Mouse (Mus musculus): ENCODE results near the gene Capn13. TPM values are rescaled to one million over a fixed set of nuclear protein-coding genes. Genes with fewer than 3 reads are reported as not detected.
A peak's percentile ranks its signal among the peaks of the same experiment; 100 is the strongest.
"Not testable (repeated sequence)": the region's sequence is repeated elsewhere in the genome, so short reads cannot be mapped to it uniquely, and the experiment has no call there.

Gene Capn13
- polyA plus RNA-seq, 1 experiment from 2014 or later: not detected

DNA sequence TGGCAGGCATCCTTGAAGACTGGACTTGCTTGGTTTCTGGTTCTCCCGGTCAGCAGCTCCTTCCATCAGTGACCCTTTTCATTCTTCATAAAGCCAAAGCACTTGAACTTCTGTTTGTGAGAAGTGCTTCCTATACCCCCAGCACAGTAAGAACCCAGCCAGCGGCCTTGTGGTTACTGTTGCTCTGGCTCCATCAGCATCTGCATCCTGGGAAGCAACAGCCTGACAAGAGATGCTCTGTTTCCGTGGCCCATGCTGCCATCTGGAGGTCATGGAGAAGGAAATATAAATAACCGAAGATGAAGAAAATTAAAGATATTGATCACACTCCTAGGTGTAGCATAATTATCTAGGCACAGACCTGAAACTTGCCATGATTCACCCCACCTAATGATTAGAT lies 103.8 kb downstream of the Capn13 start:
- no peaks in the 10 kb centered on the region for H3K36me3 ChIP-seq
- H3K27ac ChIP-seq: no peak overlapping the region
- H3K4me1 ChIP-seq: peaks cover 10% of the 10 kb centered on the region
- H3K27me3 ChIP-seq (ENCODE audit: low read depth, poor library complexity, severe bottlenecking): peaks cover 7% of the 10 kb centered on the region
- no peak overlapping the region for H3K4me3 ChIP-seq
- no peak for DNase-seq (ENCODE audit: low spot score)
- WGBS: 42% methylated on average over 4 of the region's 4 CpGs
- H3K9me3 ChIP-seq (replicated peaks): no peaks in the 10 kb centered on the region

DNA sequence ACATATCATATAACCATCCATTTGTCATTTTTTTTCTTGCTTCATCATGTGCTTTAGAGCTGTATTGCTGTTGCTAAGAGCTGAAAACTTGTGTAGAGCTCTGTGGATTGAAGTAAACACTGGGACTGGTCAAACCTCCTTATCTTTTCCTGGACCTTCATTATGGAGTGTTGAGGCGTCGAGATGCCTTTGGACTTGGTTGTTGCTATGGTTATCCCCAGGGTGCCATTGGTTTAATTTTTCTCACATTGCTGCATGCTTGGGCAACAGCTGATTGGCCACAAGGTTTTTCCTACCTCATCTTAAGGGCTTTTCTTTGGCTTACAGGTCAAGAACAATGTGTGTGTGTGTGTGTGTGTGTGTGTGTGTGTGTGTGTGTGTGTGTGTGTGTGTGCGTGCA lies 107.4 kb downstream of the Capn13 start:
- 84% methylated on average over 3 of the region's 3 CpGs for WGBS
- peaks cover 1% of the 10 kb centered on the region; the same call in 1 of the 2 replicates for H3K27me3 ChIP-seq (ENCODE audit: low read depth, poor library complexity, severe bottlenecking)
- no peak overlapping the region for H3K27ac ChIP-seq
- no peak for DNase-seq (ENCODE audit: low spot score)
- no peaks in the 10 kb centered on the region for H3K9me3 ChIP-seq (replicated peaks)
- H3K4me3 ChIP-seq: no peak overlapping the region
- H3K36me3 ChIP-seq: no peaks in the 10 kb centered on the region
- peaks cover 10% of the 10 kb centered on the region for H3K4me1 ChIP-seq

DNA sequence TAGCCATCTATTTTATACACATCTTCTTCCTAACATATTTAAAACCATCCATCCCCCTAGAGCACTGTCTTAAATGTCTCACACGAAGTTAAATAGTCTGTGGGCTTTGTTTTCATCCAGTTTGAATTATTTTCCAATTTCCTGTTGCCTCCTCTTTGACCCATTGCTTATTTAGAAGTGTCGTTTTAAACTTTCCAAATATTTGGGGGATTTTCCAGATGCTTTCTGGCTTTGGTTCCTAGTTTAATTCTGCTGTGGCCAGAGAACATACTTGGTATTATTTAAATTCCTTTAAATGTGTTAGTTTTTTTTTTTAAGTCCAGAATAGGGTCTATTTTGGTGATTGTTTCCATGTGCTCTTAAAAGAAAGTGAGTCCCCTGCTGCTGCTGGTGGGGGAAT lies 116.4 kb downstream of the Capn13 start:
- no peak overlapping the region for H3K4me3 ChIP-seq
- 20% methylated on average over 2 of the region's 2 CpGs for WGBS
- no peak for DNase-seq (ENCODE audit: low spot score)
- H3K36me3 ChIP-seq: no peaks in the 10 kb centered on the region
- H3K27ac ChIP-seq: no peak overlapping the region
- H3K4me1 ChIP-seq: peaks cover 19% of the 10 kb centered on the region
- no peaks in the 10 kb centered on the region for H3K9me3 ChIP-seq (replicated peaks)
- H3K27me3 ChIP-seq (ENCODE audit: low read depth, poor library complexity, severe bottlenecking): no peaks in the 10 kb centered on the region

DNA sequence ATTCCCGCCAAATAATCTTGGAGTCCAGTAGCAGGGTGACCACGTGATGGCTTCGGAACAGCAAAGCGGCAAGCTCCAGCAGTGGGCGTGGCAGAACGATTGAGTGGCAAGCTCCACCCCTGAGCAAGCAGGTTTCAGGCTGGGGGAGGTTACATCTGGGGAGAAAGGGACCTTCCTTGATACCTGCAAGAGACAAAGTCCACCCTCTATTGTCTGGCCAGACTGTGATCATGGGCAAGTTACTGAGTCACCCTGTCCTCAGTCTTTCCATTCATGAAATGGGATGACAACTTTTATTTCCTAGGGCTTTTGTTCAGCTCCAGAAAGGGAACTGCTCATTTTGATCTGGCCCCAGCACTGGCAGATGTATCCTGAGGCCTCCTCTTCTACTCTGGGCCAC lies 118.0 kb downstream of the Capn13 start:
- WGBS: 46% methylated on average over 6 of the region's 6 CpGs
- not testable (repeated sequence) for H3K27me3 ChIP-seq (ENCODE audit: low read depth, poor library complexity, severe bottlenecking); DNase-seq (ENCODE audit: low spot score); H3K36me3 ChIP-seq; H3K27ac ChIP-seq; H3K4me3 ChIP-seq; H3K9me3 ChIP-seq (replicated peaks)
- H3K4me1 ChIP-seq: peaks cover 19% of the 10 kb centered on the region

DNA sequence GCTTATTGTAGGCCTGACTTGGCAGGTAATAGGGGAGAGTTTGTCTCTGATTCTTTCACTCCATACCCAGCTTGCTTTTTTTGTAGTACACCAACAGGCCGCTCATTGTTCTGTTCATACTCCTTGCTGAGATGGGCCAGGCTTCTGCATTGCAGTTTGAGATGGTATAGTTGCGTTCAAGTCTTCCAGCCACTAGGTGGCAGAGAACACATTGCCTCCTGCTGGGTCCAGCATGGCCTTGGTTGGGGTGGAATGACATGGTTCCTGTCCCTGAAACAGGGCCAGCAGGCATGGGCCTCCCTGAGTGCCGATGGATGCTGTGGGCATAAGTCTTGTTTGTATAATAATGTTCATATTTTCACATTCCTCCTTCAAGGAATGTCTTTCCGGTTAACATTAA lies 122.9 kb downstream of the Capn13 start:
- Histone ChIP-seq H3K9me3 (replicated peaks) (no peaks in the 10 kb centered on the region), H3K27me3 (ENCODE audit: low read depth, poor library complexity, severe bottlenecking) (no peaks in the 10 kb centered on the region), H3K4me1 (peaks cover 5% of the 10 kb centered on the region), H3K4me3 (no peak overlapping the region), H3K27ac (no peak overlapping the region), H3K36me3 (no peaks in the 10 kb centered on the region)
- DNase-seq (ENCODE audit: low spot score): no peak
- WGBS: 94% methylated on average over 4 of the region's 4 CpGs

DNA sequence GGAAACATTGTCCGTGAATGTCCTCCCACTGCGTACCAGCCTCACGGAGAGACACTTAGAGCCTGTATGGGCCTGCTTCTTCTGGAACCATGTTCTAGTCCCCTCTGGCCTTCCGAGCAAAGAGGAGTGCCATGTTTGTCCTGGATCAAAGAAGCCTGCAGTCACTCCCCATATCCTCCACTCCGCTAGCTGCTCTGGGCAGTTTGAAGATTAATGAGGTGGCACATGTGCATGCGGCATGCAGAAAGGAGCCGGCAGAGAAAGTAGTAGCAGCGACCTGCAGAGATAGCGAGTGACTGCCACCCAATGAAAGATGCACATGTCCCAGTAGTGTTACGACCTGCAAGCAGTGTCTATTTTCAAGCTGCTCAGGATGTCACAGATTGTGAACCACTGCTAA lies 125.6 kb downstream of the Capn13 start:
- DNase-seq (ENCODE audit: low spot score): no peak
- H3K4me1 ChIP-seq: peaks cover 5% of the 10 kb centered on the region; the same call in 1 of the 2 replicates
- no peaks in the 10 kb centered on the region for H3K27me3 ChIP-seq (ENCODE audit: low read depth, poor library complexity, severe bottlenecking)
- H3K27ac ChIP-seq: no peak overlapping the region
- H3K9me3 ChIP-seq (replicated peaks): no peaks in the 10 kb centered on the region
- WGBS: 68% methylated on average over 10 of the region's 10 CpGs
- no peak overlapping the region for H3K4me3 ChIP-seq
- no peaks in the 10 kb centered on the region for H3K36me3 ChIP-seq

DNA sequence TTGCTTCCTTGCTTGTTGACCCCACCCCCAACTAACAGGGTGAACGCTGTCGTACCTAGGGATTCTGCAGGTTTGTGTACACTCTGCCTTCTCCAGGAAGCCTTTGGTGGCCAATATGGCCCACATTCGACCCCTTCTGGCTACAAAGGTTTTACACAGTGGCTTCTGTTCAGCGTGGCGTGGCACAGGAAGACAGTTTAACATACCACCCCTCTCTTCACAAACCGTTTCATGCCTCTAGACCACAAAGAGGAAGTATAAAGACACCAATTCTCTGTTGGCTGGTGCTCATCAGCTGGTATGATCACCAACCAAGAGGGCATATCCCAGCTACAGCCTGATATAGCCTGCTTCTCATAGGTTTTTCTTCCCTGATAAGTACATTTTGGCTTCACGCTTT lies 126.9 kb downstream of the Capn13 start:
- Histone ChIP-seq H3K27me3 (ENCODE audit: low read depth, poor library complexity, severe bottlenecking) (no peaks in the 10 kb centered on the region), H3K9me3 (replicated peaks) (no peaks in the 10 kb centered on the region), H3K27ac (no peak overlapping the region), H3K4me3 (no peak overlapping the region), H3K36me3 (no peaks in the 10 kb centered on the region), H3K4me1 (peaks cover 5% of the 10 kb centered on the region; the same call in 1 of the 2 replicates)
- no peak for DNase-seq (ENCODE audit: low spot score)
- WGBS: 87% methylated on average over 7 of the region's 7 CpGs

DNA sequence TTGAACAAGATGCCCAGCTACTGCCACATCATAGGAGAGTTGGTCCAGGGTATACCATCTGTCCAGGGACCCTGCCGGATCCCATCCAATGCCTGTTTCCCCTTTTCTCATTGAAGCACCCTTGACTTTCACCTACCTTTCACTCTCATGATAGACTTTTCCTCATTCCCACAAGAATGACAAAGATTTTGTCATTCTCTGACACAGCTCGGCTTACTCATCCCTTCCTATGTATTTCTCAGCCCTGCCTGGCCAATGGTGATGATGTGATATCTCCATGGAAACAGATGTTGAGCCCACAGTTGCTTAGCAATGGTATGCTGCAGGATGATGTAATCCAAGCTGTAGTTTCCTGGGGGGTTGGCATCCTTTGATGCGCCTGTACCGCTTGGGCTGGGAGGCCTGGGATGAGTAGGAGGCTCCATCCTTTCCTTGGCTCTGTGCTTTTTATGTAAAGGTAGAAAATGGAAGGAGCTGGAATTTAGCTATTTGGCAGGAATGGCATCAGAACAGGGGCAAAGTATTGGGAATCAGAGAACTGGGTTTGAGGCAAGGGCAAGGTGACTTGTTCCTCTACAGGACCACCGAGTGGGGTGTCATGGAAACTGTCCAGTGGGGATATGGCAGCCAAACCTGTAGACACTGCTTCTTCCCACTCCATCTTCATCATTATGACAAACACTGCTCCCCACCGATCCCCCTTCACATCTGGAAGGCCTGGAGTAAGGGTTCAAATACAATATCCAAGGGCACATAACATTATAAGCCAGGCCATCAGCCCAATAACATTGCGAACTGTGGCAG lies 128.7 kb downstream of the Capn13 start:
- no peak for DNase-seq (ENCODE audit: low spot score)
- Histone ChIP-seq H3K4me3 (no peak overlapping the region), H3K27ac (no peak overlapping the region), H3K4me1 (peaks cover 5% of the 10 kb centered on the region; the same call in 1 of the 2 replicates), H3K9me3 (replicated peaks) (no peaks in the 10 kb centered on the region), H3K27me3 (ENCODE audit: low read depth, poor library complexity, severe bottlenecking) (no peaks in the 10 kb centered on the region), H3K36me3 (no peaks in the 10 kb centered on the region)
- 89% methylated on average over 7 of the region's 7 CpGs for WGBS

DNA sequence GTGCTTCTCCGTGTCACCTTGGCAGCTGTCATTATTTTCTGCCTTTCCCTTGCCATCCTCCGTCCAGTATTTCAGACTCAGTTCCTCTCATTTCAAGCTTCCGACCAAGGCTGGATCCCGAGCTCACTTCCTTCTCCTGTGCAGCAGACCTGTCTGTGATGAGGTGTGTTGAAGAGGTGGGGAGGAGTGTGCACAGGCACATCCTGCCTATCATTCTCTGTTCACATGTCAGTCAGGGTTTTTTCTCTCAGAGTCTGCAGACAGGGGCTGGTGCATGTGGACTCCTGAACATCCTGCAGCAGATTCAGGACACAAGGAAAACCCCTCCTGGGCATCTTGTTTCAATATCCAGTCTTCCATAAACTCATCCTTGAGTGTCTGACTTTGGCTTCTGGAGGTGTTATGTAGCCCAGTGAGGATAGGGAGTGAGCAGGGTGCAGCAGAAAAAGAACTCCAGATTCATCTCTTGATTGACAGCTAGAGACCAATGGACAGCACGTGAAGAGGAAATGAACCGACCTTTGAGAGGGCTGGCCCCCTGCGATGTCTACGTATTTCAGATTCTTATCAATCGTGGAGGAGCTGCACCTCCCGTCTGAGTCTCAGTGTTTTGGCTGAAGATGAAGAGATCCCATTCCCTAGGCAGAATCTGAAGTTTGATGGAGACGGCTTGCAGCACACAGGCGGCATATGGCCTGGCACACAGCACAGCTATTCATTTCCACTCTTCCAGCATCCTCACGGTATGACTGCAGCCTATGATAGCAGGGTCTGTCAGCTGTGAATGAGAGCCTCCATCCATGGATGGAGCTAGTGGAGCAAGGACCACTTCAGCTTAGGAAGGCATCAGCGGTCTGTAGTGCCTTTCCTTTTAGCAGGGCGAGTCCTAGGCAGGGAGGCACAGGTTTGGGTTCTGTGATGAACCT lies 129.5 kb downstream of the Capn13 start:
- no peaks in the 10 kb centered on the region for H3K27me3 ChIP-seq (ENCODE audit: low read depth, poor library complexity, severe bottlenecking)
- H3K36me3 ChIP-seq: no peaks in the 10 kb centered on the region
- peaks cover 5% of the 10 kb centered on the region; the same call in 1 of the 2 replicates for H3K4me1 ChIP-seq
- H3K27ac ChIP-seq: no peak overlapping the region
- H3K9me3 ChIP-seq (replicated peaks): no peaks in the 10 kb centered on the region
- DNase-seq (ENCODE audit: low spot score): no peak
- H3K4me3 ChIP-seq: no peak overlapping the region
- WGBS: 83% methylated on average over 15 of the region's 15 CpGs

DNA sequence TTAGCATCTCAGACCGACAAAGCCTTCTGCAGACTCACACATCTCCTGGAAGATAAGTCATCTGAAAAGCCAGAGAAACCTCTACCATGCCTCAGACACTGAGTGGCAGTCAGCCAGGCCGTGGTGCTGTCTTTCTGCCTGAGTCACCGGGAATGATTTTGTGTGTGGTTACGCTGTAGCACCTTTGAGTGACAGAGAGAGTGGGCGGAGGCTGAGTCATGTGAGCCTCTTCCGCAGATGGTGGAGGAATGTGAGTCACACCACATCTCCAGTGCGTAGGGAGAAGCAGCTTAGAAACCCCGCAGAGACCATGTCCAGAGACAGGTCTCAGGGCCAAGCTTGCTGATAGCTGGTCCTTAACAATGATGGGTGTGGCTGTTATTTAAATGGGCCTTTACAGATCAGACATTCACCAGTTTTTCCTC lies 137.6 kb downstream of the Capn13 start:
- whole genome bisulfite sequencing: 85% methylated on average over 8 of the region's 8 CpGs

DNA sequence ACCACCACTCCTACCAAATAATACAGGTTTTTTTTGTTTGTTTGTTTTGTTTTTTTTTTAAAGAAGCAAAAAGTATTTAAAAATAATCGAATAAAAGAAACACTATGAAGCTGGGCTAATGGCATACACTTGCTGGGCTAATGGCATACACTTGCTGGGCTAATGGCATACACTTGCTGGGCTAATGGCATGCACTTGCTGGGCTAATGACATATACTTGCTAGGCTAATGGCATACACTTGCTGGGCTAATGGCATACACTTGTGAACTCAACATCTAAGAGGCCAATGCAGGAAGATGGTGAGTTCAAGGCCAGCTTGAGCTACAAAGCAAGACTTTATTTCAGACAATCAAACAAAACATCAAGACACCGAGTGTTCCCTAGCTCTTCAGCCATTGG lies 138.1 kb downstream of the Capn13 start:
- Histone ChIP-seq H3K36me3 (no peaks in the 10 kb centered on the region), H3K27ac (no peak overlapping the region), H3K27me3 (ENCODE audit: low read depth, poor library complexity, severe bottlenecking) (no peaks in the 10 kb centered on the region), H3K9me3 (replicated peaks) (no peaks in the 10 kb centered on the region), H3K4me3 (no peak overlapping the region), H3K4me1 (peaks cover 13% of the 10 kb centered on the region)
- DNase-seq (ENCODE audit: low spot score): no peak
- WGBS: 91% methylated on average over 2 of the region's 2 CpGs

More for the DNA sequence above, 137.6 kb downstream of the Capn13 start:
- DNase-seq (ENCODE audit: low spot score): no peak
- no peaks in the 10 kb centered on the region for H3K9me3 ChIP-seq (replicated peaks)
- H3K36me3 ChIP-seq: no peaks in the 10 kb centered on the region
- no peak overlapping the region for H3K27ac ChIP-seq
- no peak overlapping the region for H3K4me3 ChIP-seq
- H3K27me3 ChIP-seq (ENCODE audit: low read depth, poor library complexity, severe bottlenecking): no peaks in the 10 kb centered on the region
- peaks cover 9% of the 10 kb centered on the region for H3K4me1 ChIP-seq

DNA sequence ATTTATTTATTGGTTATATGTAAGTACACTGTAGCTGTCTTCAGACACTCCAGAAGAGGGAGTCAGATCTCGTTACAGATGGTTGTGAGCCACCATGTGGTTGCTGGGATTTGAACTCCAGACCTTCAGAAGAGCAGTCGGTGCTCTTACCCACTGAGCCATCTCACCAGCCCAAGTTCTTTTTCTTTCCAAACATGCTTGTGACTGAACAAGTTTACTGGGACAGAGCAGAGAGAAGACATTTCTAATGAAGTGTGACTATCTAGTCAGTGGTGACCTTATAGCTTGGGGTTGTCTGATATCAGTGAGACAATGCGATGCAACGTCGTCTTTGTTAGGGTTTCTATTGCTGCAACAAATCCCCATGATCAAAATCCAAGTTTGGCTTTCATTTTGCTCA lies 141.4 kb downstream of the Capn13 start:
- not testable (repeated sequence) for H3K9me3 ChIP-seq (replicated peaks); DNase-seq (ENCODE audit: low spot score); H3K36me3 ChIP-seq; H3K27me3 ChIP-seq (ENCODE audit: low read depth, poor library complexity, severe bottlenecking); H3K27ac ChIP-seq; H3K4me3 ChIP-seq
- 94% methylated on average over 5 of the region's 5 CpGs for WGBS
- peaks cover 13% of the 10 kb centered on the region for H3K4me1 ChIP-seq

DNA sequence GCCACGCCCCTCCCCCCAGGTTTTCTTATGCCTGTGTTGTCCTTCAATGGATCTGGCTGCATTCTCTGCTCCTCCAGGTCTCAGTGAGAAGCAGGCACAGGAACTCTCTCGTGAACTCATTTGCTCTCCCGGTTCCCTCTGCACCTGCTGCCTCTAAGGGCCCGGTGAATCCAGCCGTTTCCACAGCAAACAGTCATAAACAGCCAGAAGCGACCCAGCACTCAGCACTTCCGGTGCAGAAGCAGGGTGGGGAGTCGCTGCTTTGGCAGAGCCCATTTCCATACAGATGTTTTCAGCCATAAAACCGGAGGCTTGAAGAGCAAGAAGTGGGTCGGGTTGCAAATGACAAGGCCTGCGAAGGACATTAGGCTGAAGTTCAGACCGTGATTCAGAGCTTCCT lies 142.0 kb downstream of the Capn13 start:
- Histone ChIP-seq H3K36me3 (no peaks in the 10 kb centered on the region), H3K27me3 (ENCODE audit: low read depth, poor library complexity, severe bottlenecking) (no peaks in the 10 kb centered on the region), H3K9me3 (replicated peaks) (no peaks in the 10 kb centered on the region), H3K4me3 (no peak overlapping the region), H3K4me1 (peaks cover 13% of the 10 kb centered on the region), H3K27ac (peak overlapping the region; percentile 53; the same call in 1 of the 2 replicates)
- peak; percentile 45 for DNase-seq (ENCODE audit: low spot score)
- WGBS: 35% methylated on average over 12 of the region's 12 CpGs

All from limb, embryonic 10.5 days (tissue).